25 mouse cellular contexts compared by ENCODE assay signal in genomic region chr14:30043356-30043940, GRCm38 (mm10). TPM values are rescaled to one million over a fixed set of nuclear protein-coding genes. Genes with fewer than 3 reads are reported as not detected.
DNase-seq lines count a peak whose midpoint lies in the region; ATAC-seq and TF ChIP-seq lines count a peak whose summit lies in the region.
"Had no signal": no experiment of that assay in that cellular context is flagged by ENCODE, and none has a peak within 500 bp of the region (broad histone marks: within the 10 kb centered on the region; RNA-seq: fewer than 3 reads in every experiment).

No protein-coding gene starts in this region.

- no peak for TF ChIP-seq CTCF in CH12.LX (conservative IDR thresholded peaks at IDR 0.05 in 1 of 2, IDR thresholded peaks at IDR 0.05 in 1 of 2; ENCODE audit: low read depth in 2 of 2, low read length in 2 of 2)

- TF ChIP-seq RAD21 in CH12.LX (IDR thresholded peaks at IDR 0.05; ENCODE audit: low read depth, low read length): no peak

- DNase-seq in heart, adult 9 months (ENCODE audit: low spot score in 2 of 2): peak; percentile 18 to 21
- DNase-seq in CH12.LX (ENCODE audit: extremely low read depth) (no peak), adipocyte (ENCODE audit: low spot score) (peak; percentile 22)
- no peak for DNase-seq in adrenal gland, adult 8-10 months
- no peak for DNase-seq in left cerebral cortex, adult 9 months (ENCODE audit: low spot score in 2 of 2)
- DNase-seq: cerebellum, adult 2 months; cerebellum, postnatal 25 days; embryo, embryonic 11 days; kidney, adult 8-10 months; kidney, postnatal 10 days; liver; lung, postnatal 14 days had no signal

- no peak for ATAC-seq in heart, embryonic 11.5 days (replicated peaks; ENCODE audit: insufficient number of reproducible peaks, low FRiP score, low TSS enrichment)
- peak; percentile 80 to 91 for ATAC-seq in hematopoietic stem cell, adult 5-6 weeks (replicated peaks in 1 of 2; ENCODE audit: insufficient read depth in 1 of 2, low FRiP score in 2 of 2, low TSS enrichment in 1 of 2, low read depth in 1 of 2, poor library complexity in 2 of 2, severe bottlenecking in 2 of 2)
- ATAC-seq: hindbrain, embryonic 16.5 days; intestine, embryonic 15.5 days; midbrain, embryonic 16.5 days had no signal

- no peak for TF ChIP-seq POLR2A in CH12.LX (IDR thresholded peaks at IDR 0.05; ENCODE audit: low read depth, low read length)

- H3K4me1 ChIP-seq in heart, embryonic 11.5 days (ENCODE audit: control insufficient read depth, insufficient read depth, low read length): 0 out of 2 replicates have a peak, but pooled peaks cover 4% of the 10 kb centered on the region
- peaks cover 0 to 16% of the 10 kb centered on the region in 2 experiments; a peak in 2 of 4 replicates for H3K4me1 ChIP-seq in CH12.LX (ENCODE audit: control insufficient read depth in 1 of 2, insufficient read depth in 2 of 2)
- H3K4me1 ChIP-seq: embryonic facial prominence, embryonic 13.5 days; forebrain, embryonic 12.5 days; hindbrain, embryonic 10.5 days; limb, embryonic 10.5 days; liver, embryonic 15.5 days had no signal

- 83% methylated on average over 7 of the region's 7 CpGs for WGBS in heart, embryonic 11.5 days (ENCODE audit: insufficient replicate concordance)

- H3K9me3 ChIP-seq in heart, embryonic 11.5 days (replicated peaks; ENCODE audit: control insufficient read depth, low read length): no peaks in the 10 kb centered on the region
- no peaks in the 10 kb centered on the region for H3K9me3 ChIP-seq in CH12.LX (replicated peaks; ENCODE audit: low read length)
- H3K9me3 ChIP-seq: embryonic facial prominence, embryonic 13.5 days; forebrain, embryonic 12.5 days; hindbrain, embryonic 10.5 days; intestine, embryonic 15.5 days; limb, embryonic 10.5 days; liver, embryonic 15.5 days had no signal

- H3K27ac ChIP-seq in heart, embryonic 11.5 days (ENCODE audit: low read depth, low read length): no peak overlapping the region
- no peak overlapping the region for H3K27ac ChIP-seq in CH12.LX (ENCODE audit: insufficient read depth, low read depth)
- H3K27ac ChIP-seq: embryonic facial prominence, embryonic 13.5 days; forebrain, embryonic 12.5 days; hindbrain, embryonic 10.5 days; intestine, embryonic 15.5 days; limb, embryonic 10.5 days; liver, embryonic 15.5 days; stomach, postnatal 0 days had no signal

- TF ChIP-seq EP300 in CH12.LX (IDR thresholded peaks at IDR 0.05; ENCODE audit: low read length): no peak

- no peak overlapping the region for H3K4me2 ChIP-seq in heart, embryonic 11.5 days
- no peak overlapping the region for H3K4me2 ChIP-seq in CH12.LX (ENCODE audit: insufficient read depth, low read depth, poor library complexity, severe bottlenecking)
- H3K4me2 ChIP-seq: embryonic facial prominence, embryonic 13.5 days; forebrain, embryonic 12.5 days; intestine, embryonic 15.5 days; liver, embryonic 15.5 days had no signal

- no peak overlapping the region for H3K4me3 ChIP-seq in heart, embryonic 11.5 days (ENCODE audit: low read depth, low read length)
- no peak overlapping the region for H3K4me3 ChIP-seq in CH12.LX (replicated peaks in 1 of 3; ENCODE audit: low read depth in 2 of 3, low read length in 2 of 3, poor library complexity in 1 of 3)
- H3K4me3 ChIP-seq: embryonic facial prominence, embryonic 13.5 days; erythroblast, embryonic 14.5 days; forebrain, embryonic 12.5 days; hindbrain, embryonic 10.5 days; intestine, embryonic 15.5 days; limb, embryonic 10.5 days; liver, embryonic 15.5 days had no signal

- H3K9ac ChIP-seq in heart, embryonic 11.5 days (ENCODE audit: low read depth, low read length): no peak overlapping the region
- no peak overlapping the region for H3K9ac ChIP-seq in CH12.LX (ENCODE audit: insufficient read depth, low read depth)
- H3K9ac ChIP-seq: embryonic facial prominence, embryonic 13.5 days; forebrain, embryonic 12.5 days; intestine, embryonic 15.5 days; liver, embryonic 15.5 days had no signal

- H3K79me2 ChIP-seq in CH12.LX (replicated peaks; ENCODE audit: control insufficient read depth, extremely low read depth, insufficient read depth, poor library complexity, severe bottlenecking): no peaks in the 10 kb centered on the region

- H3K27me3 ChIP-seq in heart, embryonic 11.5 days (ENCODE audit: control insufficient read depth, insufficient read depth, low read length): no peaks in the 10 kb centered on the region
- no peaks in the 10 kb centered on the region for H3K27me3 ChIP-seq in CH12.LX (replicated peaks)
- H3K27me3 ChIP-seq: embryonic facial prominence, embryonic 13.5 days; forebrain, embryonic 12.5 days; intestine, embryonic 15.5 days; liver, embryonic 15.5 days had no signal

- dilution Hi-C loops in CH12.LX (cut with MboI; ENCODE audit: extremely low pct_ligation_motif_present, extremely low pct_unique_long_range_greater_than_20kb, low sequenced_read_pairs): no loop called here

- in situ Hi-C loops in CH12.LX (cut with MboI; ENCODE audit: low pct_ligation_motif_present, low pct_unique_long_range_greater_than_20kb, low sequenced_read_pairs): no loop called here

- H3K36me3 ChIP-seq in heart, embryonic 11.5 days (ENCODE audit: control insufficient read depth, insufficient read depth, low read length): no peaks in the 10 kb centered on the region
- no peaks in the 10 kb centered on the region for H3K36me3 ChIP-seq in CH12.LX (replicated peaks in 1 of 2; ENCODE audit: control insufficient read depth in 1 of 2, insufficient read depth in 1 of 2, low read length in 1 of 2)
- H3K36me3 ChIP-seq: forebrain, embryonic 12.5 days; hindbrain, embryonic 10.5 days; intestine, embryonic 15.5 days; limb, embryonic 10.5 days; liver, embryonic 15.5 days had no signal

TF ChIP-seq in CH12.LX, 34 proteins besides CTCF, POLR2A, EP300 and RAD21:
- no peak for TF ChIP-seq POLR2AphosphoS2 (IDR thresholded peaks at IDR 0.05; ENCODE audit: low read depth, low read length)
- peak; percentile 75 for TF ChIP-seq ZNF384 (IDR thresholded peaks at IDR 0.05; ENCODE audit: low read depth, low read length)

RNA-seq across cellular contexts. Expression of gene Chdh, which starts 34.6 kb away (rescaled TPM):
- polyA plus RNA-seq in heart, embryonic 11.5 days (2014; fragmentation: Nextera tagmentation; extraction: Ambion mirVana): 0.10 and 0.21 TPM in 2 replicates
- total RNA-seq in CH12.LX (2012; rRNA removed) (not detected in 2 replicates), CH12.LX (2014; rRNA removed) (not detected in 2 replicates)
- not detected in 2 replicates for polyA plus RNA-seq in CH12.LX (2012; ENCODE audit: insufficient read length, low read depth)
- 10.5 and 14.8 TPM in 2 replicates for total RNA-seq in hematopoietic stem cell, adult 5-6 weeks (2017)
- total RNA-seq in adrenal gland, adult 8-10 months (2022): 10 to 100 TPM in 1 of 4 experiments, 1 to 10 TPM in 3; 5.3 to 11.2 (median 7.7) TPM
- polyA plus RNA-seq: erythroblast, embryonic 14.5 days had no signal

RNA-seq across cellular contexts. Expression of gene Il17rb, which starts 34.8 kb away (rescaled TPM):
- 0.60 and 0.75 TPM in 2 replicates for polyA plus RNA-seq in heart, embryonic 11.5 days (2014; fragmentation: Nextera tagmentation; extraction: Ambion mirVana)
- total RNA-seq in CH12.LX (2012; rRNA removed) (4.3 and 6.7 TPM in 2 replicates), CH12.LX (2014; rRNA removed) (3.3 and 5.0 TPM in 2 replicates)
- polyA plus RNA-seq in CH12.LX (2012; ENCODE audit: insufficient read length, low read depth): 9.5 and 12.9 TPM in 2 replicates
- 3.4 and 3.6 TPM in 2 replicates for total RNA-seq in hematopoietic stem cell, adult 5-6 weeks (2017)
- 1 to 10 TPM; 1.1 to 3.5 (median 2.2) TPM for total RNA-seq in adrenal gland, adult 8-10 months (2022)
- total RNA-seq: neutrophil, adult 5-6 weeks had no signal
- polyA plus RNA-seq: erythroblast, embryonic 14.5 days had no signal

Comparison
In these comparisons a context has a peak if more than half of its experiments do, and no peak if none do; other contexts are left out.
1. DNase-seq: peak in heart, adult 9 months (2 of 2) and adipocyte (single experiment); none in CH12.LX (single experiment), adrenal gland, adult 8-10 months (single experiment) and left cerebral cortex, adult 9 months (0 of 2).
2. RNA of gene Chdh, which starts 34.6 kb away (total RNA-seq): 10.5 to 14.8 TPM in hematopoietic stem cell, adult 5-6 weeks and 5.3 to 11.2 TPM in adrenal gland, adult 8-10 months; not detected in CH12.LX; every median in the first group is over 4 times any median in the second.